Mouse (Mus musculus) hindbrain, embryonic 16.5 days (tissue): Measurements from ENCODE around the gene Dgat2. TPM values are rescaled to one million over a fixed set of nuclear protein-coding genes. Genes with fewer than 3 reads are reported as not detected.

ENCODE experiments used
- ATAC-seq: fragments of 200-750 bp; cut with Nextera tagmentation; 2 replicates; pipeline ENCODE4 v1.8.0; 2017; ENCODE audit warnings: moderate TSS enrichment, moderate library complexity
- H3K27ac ChIP-seq: fragments of 300-500 bp; sonication (generic); 2 replicates; pipeline ENCODE4 v1.5.1; 2014; ENCODE audit warnings: low read depth, mild to moderate bottlenecking, control low read depth, low read length, moderate library complexity
- H3K27me3 ChIP-seq: fragments of 300-500 bp; sonication (generic); replicated peaks from 2 replicates; pipeline ENCODE4 v1.6.1; 2014; ENCODE audit warnings: low read length; ENCODE audit not compliant: control insufficient read depth, insufficient read depth
- H3K36me3 ChIP-seq: fragments of 300-500 bp; sonication (generic); 2 replicates; pipeline ENCODE4 v1.6.1; 2014; ENCODE audit warnings: mild to moderate bottlenecking, low read length, moderate library complexity, mixed read lengths; ENCODE audit not compliant: control insufficient read depth, insufficient read depth
- H3K4me1 ChIP-seq: fragments of 300-500 bp; sonication (generic); 2 replicates; pipeline ENCODE4 v1.6.1; 2014; ENCODE audit warnings: low read depth, low read length; ENCODE audit not compliant: control insufficient read depth, insufficient read depth
- H3K4me2 ChIP-seq: fragments of 300-500 bp; sonication (generic); 2 replicates; pipeline ENCODE4 v1.6.1; 2014; ENCODE audit warnings: mild to moderate bottlenecking, low read length, control low read depth, moderate library complexity
- H3K4me3 ChIP-seq: fragments of 300-500 bp; sonication (generic); 2 replicates; pipeline ENCODE4 v1.5.1; 2014; ENCODE audit warnings: mild to moderate bottlenecking, low read length, control low read depth, moderate library complexity
- H3K9ac ChIP-seq: fragments of 300-500 bp; sonication (generic); 2 replicates; pipeline ENCODE4 v1.6.1; 2014; ENCODE audit warnings: low read depth, mild to moderate bottlenecking, control low read depth, low read length, moderate library complexity
- H3K9me3 ChIP-seq: fragments of 300-500 bp; sonication (generic); 2 replicates; pipeline ENCODE4 v1.6.1; 2014; ENCODE audit warnings: mild to moderate bottlenecking, low read length, moderate library complexity; ENCODE audit not compliant: control insufficient read depth
- WGBS: fragments of 180-500 bp; shearing (Covaris S2); extraction: QIAGEN DNeasy Blood & Tissue Kit; methylation state at CpG from one replicate; pipeline ENCODE4 v1.1.7; 2014; 5-methylcytosine and 5-hydroxymethylcytosine counted together
- polyA plus RNA-seq: library from polyadenylated mRNA; unstranded; fragments of >200 nt; fragmentation: Nextera tagmentation; extraction: Ambion mirVana; gene quantifications from 2 replicates; pipeline ENCODE4 v1.2.1, GENCODE M21; 2015

Gene Dgat2
- polyA plus RNA-seq, 1 experiment from 2014 or later: 24.9 TPM

GRCm38 (mm10) chr7:99170519-99170918 lies 12.0 kb downstream of the Dgat2 start:
- H3K9ac ChIP-seq: no peak overlapping the region
- no peak overlapping the region for H3K27ac ChIP-seq
- WGBS: 95% methylated on average over 6 of the region's 6 CpGs
- H3K4me1 ChIP-seq: no peaks in the 10 kb centered on the region
- H3K4me3 ChIP-seq: no peak overlapping the region
- H3K27me3 ChIP-seq: no peaks in the 10 kb centered on the region
- no peak for ATAC-seq
- no peaks in the 10 kb centered on the region for H3K36me3 ChIP-seq
- H3K9me3 ChIP-seq: no peaks in the 10 kb centered on the region
- no peak overlapping the region for H3K4me2 ChIP-seq

GRCm38 (mm10) chr7:99169717-99170403 lies 12.7 kb downstream of the Dgat2 start:
- Histone ChIP-seq H3K36me3 (no peaks in the 10 kb centered on the region), H3K4me1 (no peaks in the 10 kb centered on the region), H3K4me2 (no peak overlapping the region), H3K27me3 (no peaks in the 10 kb centered on the region), H3K9me3 (no peaks in the 10 kb centered on the region), H3K4me3 (no peak overlapping the region), H3K27ac (no peak overlapping the region), H3K9ac (no peak overlapping the region)
- WGBS: 89% methylated on average over 9 of the region's 9 CpGs
- ATAC-seq: no peak

- no peaks in the 10 kb centered on the region for H3K27me3 ChIP-seq
- H3K27ac ChIP-seq: no peak overlapping the region
- no peak overlapping the region for H3K4me2 ChIP-seq
- H3K4me3 ChIP-seq: no peak overlapping the region
- H3K9ac ChIP-seq: no peak overlapping the region
- no peaks in the 10 kb centered on the region for H3K4me1 ChIP-seq
- H3K9me3 ChIP-seq: no peaks in the 10 kb centered on the region
- no peak for ATAC-seq
- WGBS: 86% methylated on average over 6 of the region's 6 CpGs
- no peaks in the 10 kb centered on the region for H3K36me3 ChIP-seq
These were observed 13.8 kb downstream of the Dgat2 start for GRCm38 (mm10) chr7:99168756-99169155.

GRCm38 (mm10) chr7:99167939-99168338 lies 14.6 kb downstream of the Dgat2 start:
- Histone ChIP-seq H3K27ac (no peak overlapping the region), H3K36me3 (no peaks in the 10 kb centered on the region), H3K9me3 (no peaks in the 10 kb centered on the region), H3K9ac (no peak overlapping the region), H3K27me3 (no peaks in the 10 kb centered on the region), H3K4me2 (no peak overlapping the region), H3K4me3 (no peak overlapping the region), H3K4me1 (no peaks in the 10 kb centered on the region)
- no peak for ATAC-seq
- WGBS: 64% methylated on average over 5 of the region's 5 CpGs

GRCm38 (mm10) chr7:99166159-99166558 lies 16.4 kb downstream of the Dgat2 start:
- no peaks in the 10 kb centered on the region for H3K27me3 ChIP-seq
- 88% methylated on average over 8 of the region's 8 CpGs for WGBS
- no peaks in the 10 kb centered on the region for H3K4me1 ChIP-seq
- no peaks in the 10 kb centered on the region for H3K9me3 ChIP-seq
- no peak overlapping the region for H3K4me2 ChIP-seq
- ATAC-seq: no peak
- no peak overlapping the region for H3K27ac ChIP-seq
- no peaks in the 10 kb centered on the region for H3K36me3 ChIP-seq
- H3K4me3 ChIP-seq: no peak overlapping the region
- H3K9ac ChIP-seq: no peak overlapping the region

GRCm38 (mm10) chr7:99164873-99165410 lies 17.6 kb downstream of the Dgat2 start:
- no peaks in the 10 kb centered on the region for H3K36me3 ChIP-seq
- no peak overlapping the region for H3K4me2 ChIP-seq
- no peaks in the 10 kb centered on the region for H3K27me3 ChIP-seq
- no peak overlapping the region for H3K9ac ChIP-seq
- no peak overlapping the region for H3K27ac ChIP-seq
- ATAC-seq: no peak
- H3K9me3 ChIP-seq: no peaks in the 10 kb centered on the region
- no peaks in the 10 kb centered on the region for H3K4me1 ChIP-seq
- no peak overlapping the region for H3K4me3 ChIP-seq
- 87% methylated on average over 7 of the region's 7 CpGs for WGBS

GRCm38 (mm10) chr7:99162462-99162861 lies 20.1 kb downstream of the Dgat2 start:
- Histone ChIP-seq H3K9ac (no peak overlapping the region), H3K4me2 (no peak overlapping the region), H3K4me1 (no peaks in the 10 kb centered on the region), H3K27ac (no peak overlapping the region), H3K36me3 (0 out of 2 replicates have a peak, but pooled peaks cover 2% of the 10 kb centered on the region), H3K4me3 (no peak overlapping the region), H3K27me3 (no peaks in the 10 kb centered on the region), H3K9me3 (no peaks in the 10 kb centered on the region)
- no peak for ATAC-seq
- WGBS: 88% methylated on average over 7 of the region's 7 CpGs

GRCm38 (mm10) chr7:99161961-99162360 lies 20.6 kb downstream of the Dgat2 start:
- 0 out of 2 replicates have a peak, but pooled peaks cover 2% of the 10 kb centered on the region for H3K36me3 ChIP-seq
- H3K27ac ChIP-seq: no peak overlapping the region
- H3K27me3 ChIP-seq: no peaks in the 10 kb centered on the region
- H3K4me2 ChIP-seq: no peak overlapping the region
- no peaks in the 10 kb centered on the region for H3K9me3 ChIP-seq
- ATAC-seq: no peak
- no peak overlapping the region for H3K4me3 ChIP-seq
- H3K9ac ChIP-seq: no peak overlapping the region
- WGBS: 91% methylated on average over 11 of the region's 11 CpGs
- no peaks in the 10 kb centered on the region for H3K4me1 ChIP-seq

- 0 out of 2 replicates have a peak, but pooled peaks cover 2% of the 10 kb centered on the region for H3K36me3 ChIP-seq
- H3K9me3 ChIP-seq: no peaks in the 10 kb centered on the region
- no peak overlapping the region for H3K9ac ChIP-seq
- H3K27me3 ChIP-seq: no peaks in the 10 kb centered on the region
- 65% methylated on average over 4 of the region's 4 CpGs for WGBS
- no peaks in the 10 kb centered on the region for H3K4me1 ChIP-seq
- ATAC-seq: no peak
- no peak overlapping the region for H3K27ac ChIP-seq
- H3K4me2 ChIP-seq: no peak overlapping the region
- H3K4me3 ChIP-seq: no peak overlapping the region
These were observed 21.0 kb downstream of the Dgat2 start for GRCm38 (mm10) chr7:99161529-99161928.
